Mouse (Mus musculus): ENCODE measurements around the gene Tspan4. TPM values are rescaled to one million over a fixed set of nuclear protein-coding genes. Genes with fewer than 3 reads are reported as not detected.

Tspan4 gene
- polyA plus RNA-seq, 1 experiment from 2014 or later, result 46.1 TPM

GRCm38 (mm10) chr7:141464603-141465201 lies 10.3 kb upstream of the Tspan4 start:
- peaks cover 66% of the 10 kb centered on the region for H3K27me3 ChIP-seq (ENCODE audit: control insufficient read depth, insufficient read depth, low read depth, low read length)
- no peaks in the 10 kb centered on the region for H3K36me3 ChIP-seq (ENCODE audit: control insufficient read depth, insufficient read depth)
- no peak overlapping the region for H3K27ac ChIP-seq (ENCODE audit: low read length)
- peak overlapping the region; percentile 4; the same call in 1 of the 2 replicates for H3K4me2 ChIP-seq (ENCODE audit: low read depth, low read length)
- H3K4me1 ChIP-seq (ENCODE audit: control insufficient read depth, low read depth, low read length), result peaks cover 37% of the 10 kb centered on the region
- H3K9me3 ChIP-seq (replicated peaks; ENCODE audit: control insufficient read depth, low read length), result no peaks in the 10 kb centered on the region
- WGBS (ENCODE audit: insufficient replicate concordance), result 10% methylated on average over 38 of the region's 38 CpGs
- H3K4me3 ChIP-seq (ENCODE audit: low read depth, low read length), result peak overlapping the region; percentile 19; the same call in 1 of the 2 replicates
- no peak for ATAC-seq (ENCODE audit: low read depth)
- peak overlapping the region; percentile 11; the same call in 1 of the 2 replicates for H3K9ac ChIP-seq (ENCODE audit: low read depth, low read length)

DNA sequence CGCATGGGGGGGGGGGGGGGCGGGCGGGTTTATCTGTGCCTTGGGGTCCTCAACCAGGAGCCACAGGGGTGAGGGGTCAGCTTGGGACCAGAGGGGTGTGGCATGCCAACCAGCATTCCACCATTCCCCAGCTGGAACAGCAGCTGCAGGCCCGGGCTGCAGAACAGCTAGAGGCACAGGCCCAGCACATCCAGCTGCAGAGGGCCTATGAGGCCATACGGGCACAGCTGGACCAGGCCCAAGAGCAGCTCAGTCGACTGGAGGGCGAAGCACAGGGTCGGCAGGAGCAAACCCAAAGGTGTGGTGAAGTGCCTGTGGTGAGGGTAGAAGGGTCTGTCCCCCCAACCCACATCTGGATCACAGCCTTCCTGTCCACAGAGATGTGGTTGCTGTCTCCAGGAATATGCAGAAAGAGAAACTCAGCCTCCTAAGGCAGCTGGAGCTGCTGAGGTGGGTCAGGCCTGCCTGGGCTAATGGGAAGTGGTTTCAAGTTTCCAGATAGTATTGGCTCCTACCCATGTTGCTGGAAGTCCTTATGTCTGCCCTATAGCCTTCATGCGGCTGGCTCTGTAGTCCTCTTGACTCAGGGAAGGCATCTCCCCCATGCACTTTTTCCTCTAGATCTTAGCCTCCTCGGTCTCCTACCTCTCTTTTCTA lies 9.5 kb upstream of the Tspan4 start:
- H3K4me3 ChIP-seq (ENCODE audit: low read depth, low read length), result no peak overlapping the region
- no peak overlapping the region for H3K27ac ChIP-seq (ENCODE audit: low read length)
- H3K36me3 ChIP-seq (ENCODE audit: control insufficient read depth, insufficient read depth), result peaks cover 5% of the 10 kb centered on the region
- no peak overlapping the region for H3K9ac ChIP-seq (ENCODE audit: low read depth, low read length)
- H3K9me3 ChIP-seq (replicated peaks; ENCODE audit: control insufficient read depth, low read length), result no peaks in the 10 kb centered on the region
- ATAC-seq (ENCODE audit: low read depth), result no peak
- no peak overlapping the region for H3K4me2 ChIP-seq (ENCODE audit: low read depth, low read length)
- H3K27me3 ChIP-seq (ENCODE audit: control insufficient read depth, insufficient read depth, low read depth, low read length), result peaks cover 62% of the 10 kb centered on the region
- H3K4me1 ChIP-seq (ENCODE audit: control insufficient read depth, low read depth, low read length), result peaks cover 37% of the 10 kb centered on the region
- WGBS (ENCODE audit: insufficient replicate concordance), result 50% methylated on average over 10 of the region's 10 CpGs

GRCm38 (mm10) chr7:141466045-141466394 lies 9.0 kb upstream of the Tspan4 start:
- Histone ChIP-seq H3K36me3 (ENCODE audit: control insufficient read depth, insufficient read depth) (peaks cover 7% of the 10 kb centered on the region), H3K9me3 (replicated peaks; ENCODE audit: control insufficient read depth, low read length) (no peaks in the 10 kb centered on the region), H3K27ac (ENCODE audit: low read length) (no peak overlapping the region), H3K4me1 (ENCODE audit: control insufficient read depth, low read depth, low read length) (peaks cover 37% of the 10 kb centered on the region), H3K4me2 (ENCODE audit: low read depth, low read length) (no peak overlapping the region), H3K9ac (ENCODE audit: low read depth, low read length) (no peak overlapping the region), H3K27me3 (ENCODE audit: control insufficient read depth, insufficient read depth, low read depth, low read length) (peaks cover 57% of the 10 kb centered on the region), H3K4me3 (ENCODE audit: low read depth, low read length) (no peak overlapping the region)
- WGBS (ENCODE audit: insufficient replicate concordance), result 57% methylated on average over 7 of the region's 7 CpGs
- no peak for ATAC-seq (ENCODE audit: low read depth)

GRCm38 (mm10) chr7:141466607-141467148 lies 8.4 kb upstream of the Tspan4 start:
- no peak for ATAC-seq (ENCODE audit: low read depth)

GRCm38 (mm10) chr7:141467230-141468030 lies 7.6 kb upstream of the Tspan4 start, which contains the start of gene Cd151:
TSS of gene Cd151 (plus strand) at chr7:141467392.
- H3K9me3 ChIP-seq (replicated peaks; ENCODE audit: control insufficient read depth, low read length), result no peaks in the 10 kb centered on the region
- H3K27ac ChIP-seq (ENCODE audit: low read length), result peak within 1 kb of the TSS; percentile 75
- H3K4me3 ChIP-seq (ENCODE audit: low read depth, low read length), result peak within 1 kb of the TSS; percentile 75
- H3K27me3 ChIP-seq (ENCODE audit: control insufficient read depth, insufficient read depth, low read depth, low read length), result peaks cover 43% of the 10 kb centered on the region
- H3K4me2 ChIP-seq (ENCODE audit: low read depth, low read length), result peak within 1 kb of the TSS; percentile 97
- WGBS (ENCODE audit: insufficient replicate concordance), result under 1% methylated on average over 52 of the region's 52 CpGs
- peak; percentile 89 for ATAC-seq (ENCODE audit: low read depth)
- peak within 1 kb of the TSS; percentile 85 for H3K9ac ChIP-seq (ENCODE audit: low read depth, low read length)
- H3K36me3 ChIP-seq (ENCODE audit: control insufficient read depth, insufficient read depth), result peaks cover 9% of the 10 kb centered on the region
- H3K4me1 ChIP-seq (ENCODE audit: control insufficient read depth, low read depth, low read length), result peaks cover 37% of the 10 kb centered on the region

More at GRCm38 (mm10) chr7:141466607-141467148, 8.4 kb upstream of the Tspan4 start:
- H3K4me2 ChIP-seq (ENCODE audit: low read depth, low read length), result peak overlapping the region; percentile 97
- WGBS (ENCODE audit: insufficient replicate concordance), result 57% methylated on average over 10 of the region's 10 CpGs
- H3K27me3 ChIP-seq (ENCODE audit: control insufficient read depth, insufficient read depth, low read depth, low read length), result peaks cover 51% of the 10 kb centered on the region
- H3K36me3 ChIP-seq (ENCODE audit: control insufficient read depth, insufficient read depth), result peaks cover 9% of the 10 kb centered on the region
- H3K4me3 ChIP-seq (ENCODE audit: low read depth, low read length), result peak overlapping the region; percentile 75
- no peaks in the 10 kb centered on the region for H3K9me3 ChIP-seq (replicated peaks; ENCODE audit: control insufficient read depth, low read length)
- peak overlapping the region; percentile 85 for H3K9ac ChIP-seq (ENCODE audit: low read depth, low read length)
- 0 out of 2 replicates have a peak overlapping the region, but pooled peaks have one; percentile 45 for H3K27ac ChIP-seq (ENCODE audit: low read length)
- H3K4me1 ChIP-seq (ENCODE audit: control insufficient read depth, low read depth, low read length), result peaks cover 37% of the 10 kb centered on the region

DNA sequence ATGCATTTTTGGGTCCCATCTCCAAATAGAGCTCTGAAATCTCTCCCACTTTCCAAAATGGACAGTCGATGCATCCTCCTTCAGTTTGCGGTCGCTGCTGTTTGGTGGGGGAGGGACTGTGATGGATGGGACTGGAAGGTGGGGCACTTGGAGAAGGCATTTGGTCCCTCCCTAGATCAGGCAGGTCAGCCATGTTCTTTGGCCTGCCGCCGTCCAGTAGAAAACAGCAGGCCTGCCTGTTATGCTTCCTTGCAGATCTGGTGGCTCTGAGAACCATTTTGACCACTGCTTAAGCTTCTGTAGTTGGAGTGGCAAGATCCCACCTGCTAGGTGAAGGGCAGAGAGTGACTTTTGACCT lies 6.9 kb upstream of the Tspan4 start:
- peaks cover 36% of the 10 kb centered on the region for H3K27me3 ChIP-seq (ENCODE audit: control insufficient read depth, insufficient read depth, low read depth, low read length)
- peaks cover 37% of the 10 kb centered on the region for H3K4me1 ChIP-seq (ENCODE audit: control insufficient read depth, low read depth, low read length)
- peak overlapping the region; percentile 75 for H3K27ac ChIP-seq (ENCODE audit: low read length)
- peaks cover 12% of the 10 kb centered on the region for H3K36me3 ChIP-seq (ENCODE audit: control insufficient read depth, insufficient read depth)
- peak overlapping the region; percentile 75 for H3K4me3 ChIP-seq (ENCODE audit: low read depth, low read length)
- H3K4me2 ChIP-seq (ENCODE audit: low read depth, low read length), result peak overlapping the region; percentile 97
- no peaks in the 10 kb centered on the region for H3K9me3 ChIP-seq (replicated peaks; ENCODE audit: control insufficient read depth, low read length)
- no peak for ATAC-seq (ENCODE audit: low read depth)
- 26% methylated on average over 5 of the region's 5 CpGs for WGBS (ENCODE audit: insufficient replicate concordance)
- peak overlapping the region; percentile 85 for H3K9ac ChIP-seq (ENCODE audit: low read depth, low read length)

GRCm38 (mm10) chr7:141468522-141469211 lies 6.4 kb upstream of the Tspan4 start:
- no peaks in the 10 kb centered on the region for H3K9me3 ChIP-seq (replicated peaks; ENCODE audit: control insufficient read depth, low read length)
- H3K27me3 ChIP-seq (ENCODE audit: control insufficient read depth, insufficient read depth, low read depth, low read length), result peaks cover 31% of the 10 kb centered on the region
- H3K4me1 ChIP-seq (ENCODE audit: control insufficient read depth, low read depth, low read length), result peaks cover 42% of the 10 kb centered on the region
- 5% methylated on average over 8 of the region's 8 CpGs for WGBS (ENCODE audit: insufficient replicate concordance)
- H3K4me3 ChIP-seq (ENCODE audit: low read depth, low read length), result peak overlapping the region; percentile 75
- H3K36me3 ChIP-seq (ENCODE audit: control insufficient read depth, insufficient read depth), result peaks cover 12% of the 10 kb centered on the region
- ATAC-seq (ENCODE audit: low read depth), result peak; percentile 47
- H3K27ac ChIP-seq (ENCODE audit: low read length), result peak overlapping the region; percentile 75
- peak overlapping the region; percentile 85 for H3K9ac ChIP-seq (ENCODE audit: low read depth, low read length)
- peak overlapping the region; percentile 97 for H3K4me2 ChIP-seq (ENCODE audit: low read depth, low read length)

GRCm38 (mm10) chr7:141469352-141469751 lies 5.7 kb upstream of the Tspan4 start:
- 82% methylated on average over 6 of the region's 6 CpGs for WGBS (ENCODE audit: insufficient replicate concordance)
- no peak overlapping the region for H3K27ac ChIP-seq (ENCODE audit: low read length)
- H3K4me1 ChIP-seq (ENCODE audit: control insufficient read depth, low read depth, low read length), result peaks cover 47% of the 10 kb centered on the region
- H3K9me3 ChIP-seq (replicated peaks; ENCODE audit: control insufficient read depth, low read length), result no peaks in the 10 kb centered on the region
- no peak for ATAC-seq (ENCODE audit: low read depth)
- H3K9ac ChIP-seq (ENCODE audit: low read depth, low read length), result no peak overlapping the region
- peaks cover 12% of the 10 kb centered on the region for H3K36me3 ChIP-seq (ENCODE audit: control insufficient read depth, insufficient read depth)
- no peak overlapping the region for H3K4me3 ChIP-seq (ENCODE audit: low read depth, low read length)
- no peak overlapping the region for H3K4me2 ChIP-seq (ENCODE audit: low read depth, low read length)
- H3K27me3 ChIP-seq (ENCODE audit: control insufficient read depth, insufficient read depth, low read depth, low read length), result peaks cover 24% of the 10 kb centered on the region

All from liver, embryonic 16.5 days (tissue).